Mouse (Mus musculus): ENCODE data around the gene Sbpl.
A peak's percentile ranks its signal among the peaks of the same experiment; 100 is the strongest.

Gene Sbpl

GRCm38 (mm10) chr17:23955174-23955573 is at the start of gene Sbpl:
TSS of gene Sbpl (minus strand) at chr17:23955274.
- no peak for DNase-seq (ENCODE audit: low spot score in 2 of 2)

GRCm38 (mm10) chr17:24004071-24004665 is 49.1 kb upstream of the Sbpl start:
- no peak for DNase-seq (ENCODE audit: low spot score in 2 of 2)

GRCm38 (mm10) chr17:24000404-24000803 is 45.3 kb upstream of the Sbpl start:
- DNase-seq (ENCODE audit: low spot score in 2 of 2) = no peak

- DNase-seq (ENCODE audit: low spot score in 2 of 2) = no peak
Observed at GRCm38 (mm10) chr17:23998383-23998782, 43.3 kb upstream of the Sbpl start.

GRCm38 (mm10) chr17:23997901-23998300 is 42.8 kb upstream of the Sbpl start, which contains the start of gene Prss22:
TSS of gene Prss22 (minus strand) at chr17:23998100.
- no peak for DNase-seq (ENCODE audit: low spot score in 2 of 2)

- DNase-seq (ENCODE audit: low spot score in 2 of 2) = no peak
Observed at GRCm38 (mm10) chr17:23995421-23995820, 40.3 kb upstream of the Sbpl start.

GRCm38 (mm10) chr17:23994667-23995066 is 39.6 kb upstream of the Sbpl start:
- no peak for DNase-seq (ENCODE audit: low spot score in 2 of 2)

- peak; percentile 73 to 91 for DNase-seq (ENCODE audit: low spot score in 2 of 2)
Observed at GRCm38 (mm10) chr17:23993559-23994428, 38.7 kb upstream of the Sbpl start.

- no peak for DNase-seq (ENCODE audit: low spot score in 2 of 2)
Observed at GRCm38 (mm10) chr17:23992789-23993553, 37.9 kb upstream of the Sbpl start.

- no peak for DNase-seq (ENCODE audit: low spot score in 2 of 2)
Observed at GRCm38 (mm10) chr17:23989802-23990201, 34.7 kb upstream of the Sbpl start.

GRCm38 (mm10) chr17:23984989-23985388 is 29.9 kb upstream of the Sbpl start:
- no peak for DNase-seq (ENCODE audit: low spot score in 2 of 2)

- DNase-seq (ENCODE audit: low spot score in 2 of 2) = no peak
Observed at GRCm38 (mm10) chr17:23982912-23983311, 27.8 kb upstream of the Sbpl start.

GRCm38 (mm10) chr17:23980297-23980909 is 25.3 kb upstream of the Sbpl start, which contains the start of gene Prss30:
TSS of gene Prss30 (minus strand) at chr17:23980566.
- no peak for DNase-seq (ENCODE audit: low spot score in 2 of 2)

- DNase-seq (ENCODE audit: low spot score in 2 of 2) = no peak
Observed at GRCm38 (mm10) chr17:23979471-23979870, 24.4 kb upstream of the Sbpl start.

GRCm38 (mm10) chr17:23976665-23977064 is 21.6 kb upstream of the Sbpl start:
- no peak for DNase-seq (ENCODE audit: low spot score in 2 of 2)

- no peak for DNase-seq (ENCODE audit: low spot score in 2 of 2)
Observed at GRCm38 (mm10) chr17:23971315-23971714, 16.2 kb upstream of the Sbpl start.

GRCm38 (mm10) chr17:23969231-23969630 is 14.2 kb upstream of the Sbpl start:
- peak; percentile 67 to 85 for DNase-seq (ENCODE audit: low spot score in 2 of 2)

- DNase-seq (ENCODE audit: low spot score in 2 of 2) = peak in 1 of 2 experiments; percentile 38
Observed at GRCm38 (mm10) chr17:23968780-23969179, 13.7 kb upstream of the Sbpl start.

- no peak for DNase-seq (ENCODE audit: low spot score in 2 of 2)
Observed at GRCm38 (mm10) chr17:23966658-23967401, 11.8 kb upstream of the Sbpl start.

GRCm38 (mm10) chr17:23965805-23966425 is 10.8 kb upstream of the Sbpl start:
- DNase-seq (ENCODE audit: low spot score in 2 of 2) = no peak

All from spleen, postnatal 10 days (tissue).